Mouse (Mus musculus) erythroblast, embryonic 14.5 days (primary cell): ENCODE measurements around the gene Acp6.

ENCODE experiments used
- GATA1 ChIP-seq: IDR thresholded peaks from 2 replicates; pipeline ENCODE4 v1.6.1; 2012; ENCODE audit warnings: low read length, inconsistent platforms, mixed read lengths
- TAL1 ChIP-seq: IDR thresholded peaks from 3 replicates; pipeline ENCODE4 v1.6.1; 2012; ENCODE audit warnings: low read length, inconsistent platforms, mixed read lengths

- no peak for TF ChIP-seq GATA1
- TF ChIP-seq TAL1, result no peak
Measured at GRCm38 (mm10) chr3:97213871-97214270, 55.3 kb downstream of the Acp6 start.
